Mouse (Mus musculus): ENCODE results near the gene Yif1a. TPM values are rescaled to one million over a fixed set of nuclear protein-coding genes. Genes with fewer than 3 reads are reported as not detected.

The Yif1a gene
- polyA plus RNA-seq, 1 experiment from 2014 or later, result 94.5 TPM

- Histone ChIP-seq H3K4me2 (replicated peaks) (peak overlapping the region; percentile 47), H3K27ac (no peak overlapping the region), H3K4me1 (peaks cover 28% of the 10 kb centered on the region), H3K9ac (0 out of 2 replicates have a peak overlapping the region, but pooled peaks have one; percentile 50), H3K27me3 (peaks cover 63% of the 10 kb centered on the region), H3K36me3 (peaks cover 32% of the 10 kb centered on the region), H3K4me3 (peak overlapping the region; percentile 24; the same call in 1 of the 2 replicates), H3K9me3 (no peaks in the 10 kb centered on the region)
- no peak for ATAC-seq (ENCODE audit: low FRiP score, low read depth)
- WGBS, result 39% methylated on average over 3 of the region's 3 CpGs
Observed at GRCm38 (mm10) chr19:5051515-5051914, 36.8 kb upstream of the Yif1a start.

GRCm38 (mm10) chr19:5052166-5052822, 36.0 kb upstream of the Yif1a start:
- 27% methylated on average over 25 of the region's 25 CpGs for WGBS
- ATAC-seq (ENCODE audit: low FRiP score, low read depth), result no peak
- Histone ChIP-seq H3K4me2 (replicated peaks) (peak overlapping the region; percentile 23; the same call in 1 of the 2 replicates), H3K27ac (no peak overlapping the region), H3K9ac (no peak overlapping the region), H3K4me3 (no peak overlapping the region), H3K9me3 (no peaks in the 10 kb centered on the region), H3K4me1 (peaks cover 31% of the 10 kb centered on the region), H3K36me3 (peaks cover 24% of the 10 kb centered on the region), H3K27me3 (peaks cover 63% of the 10 kb centered on the region)

GRCm38 (mm10) chr19:5052853-5053252, 35.5 kb upstream of the Yif1a start:
- no peaks in the 10 kb centered on the region for H3K9me3 ChIP-seq
- H3K9ac ChIP-seq, result no peak overlapping the region
- peaks cover 18% of the 10 kb centered on the region for H3K36me3 ChIP-seq
- H3K27ac ChIP-seq, result no peak overlapping the region
- 56% methylated on average over 17 of the region's 17 CpGs for WGBS
- no peak overlapping the region for H3K4me3 ChIP-seq
- H3K4me2 ChIP-seq (replicated peaks), result no peak overlapping the region
- H3K4me1 ChIP-seq, result peaks cover 32% of the 10 kb centered on the region
- H3K27me3 ChIP-seq, result peaks cover 63% of the 10 kb centered on the region
- no peak for ATAC-seq (ENCODE audit: low FRiP score, low read depth)

- Histone ChIP-seq H3K27ac (no peak overlapping the region), H3K27me3 (peaks cover 63% of the 10 kb centered on the region), H3K4me2 (replicated peaks) (no peak overlapping the region), H3K4me1 (peaks cover 42% of the 10 kb centered on the region), H3K4me3 (no peak overlapping the region), H3K9ac (no peak overlapping the region), H3K36me3 (peaks cover 8% of the 10 kb centered on the region), H3K9me3 (no peaks in the 10 kb centered on the region)
- WGBS, result 19% methylated on average over 9 of the region's 9 CpGs
- no peak for ATAC-seq (ENCODE audit: low FRiP score, low read depth)
Observed at GRCm38 (mm10) chr19:5053909-5054308, 34.4 kb upstream of the Yif1a start.

GRCm38 (mm10) chr19:5056251-5056650, 32.1 kb upstream of the Yif1a start:
- ATAC-seq (ENCODE audit: low FRiP score, low read depth), result no peak
- H3K27me3 ChIP-seq, result peaks cover 43% of the 10 kb centered on the region
- H3K9ac ChIP-seq, result no peak overlapping the region
- no peaks in the 10 kb centered on the region for H3K9me3 ChIP-seq
- no peak overlapping the region for H3K4me3 ChIP-seq
- peaks cover 47% of the 10 kb centered on the region for H3K4me1 ChIP-seq
- no peak overlapping the region for H3K27ac ChIP-seq
- H3K36me3 ChIP-seq, result no peaks in the 10 kb centered on the region
- H3K4me2 ChIP-seq (replicated peaks), result peak overlapping the region; percentile 25; the same call in 1 of the 2 replicates
- 8% methylated on average over 6 of the region's 6 CpGs for WGBS

- no peak for ATAC-seq (ENCODE audit: low FRiP score, low read depth)
Observed at GRCm38 (mm10) chr19:5057876-5058775, 30.2 kb upstream of the Yif1a start.

GRCm38 (mm10) chr19:5058801-5059771, 29.3 kb upstream of the Yif1a start:
- Histone ChIP-seq H3K9ac (peak overlapping the region; percentile 32), H3K27ac (no peak overlapping the region; the same call in 1 of the 2 replicates), H3K4me2 (replicated peaks) (0 out of 2 replicates have a peak overlapping the region, but pooled peaks have one; percentile 9)

More at GRCm38 (mm10) chr19:5057876-5058775, 30.2 kb upstream of the Yif1a start:
- H3K27me3 ChIP-seq, result peaks cover 24% of the 10 kb centered on the region
- H3K36me3 ChIP-seq, result no peaks in the 10 kb centered on the region
- H3K9ac ChIP-seq, result peak overlapping the region; percentile 32; the same call in 1 of the 2 replicates
- peaks cover 43% of the 10 kb centered on the region for H3K4me1 ChIP-seq
- H3K4me2 ChIP-seq (replicated peaks), result no peak overlapping the region
- WGBS, result 26% methylated on average over 16 of the region's 16 CpGs
- H3K9me3 ChIP-seq, result no peaks in the 10 kb centered on the region
- H3K27ac ChIP-seq, result no peak overlapping the region; the same call in 1 of the 2 replicates
- no peak overlapping the region for H3K4me3 ChIP-seq

GRCm38 (mm10) chr19:5060365-5061330, 27.7 kb upstream of the Yif1a start:
- peak; percentile 39; the same call in 1 of the 2 replicates for ATAC-seq (ENCODE audit: low FRiP score, low read depth)
- H3K4me2 ChIP-seq (replicated peaks), result no peak overlapping the region
- 26% methylated on average over 5 of the region's 5 CpGs for WGBS
- H3K36me3 ChIP-seq, result no peaks in the 10 kb centered on the region
- H3K9ac ChIP-seq, result no peak overlapping the region
- H3K27me3 ChIP-seq, result no peaks in the 10 kb centered on the region
- no peak overlapping the region for H3K4me3 ChIP-seq
- no peaks in the 10 kb centered on the region for H3K9me3 ChIP-seq
- peaks cover 51% of the 10 kb centered on the region for H3K4me1 ChIP-seq
- H3K27ac ChIP-seq, result peak overlapping the region; percentile 44; the same call in 1 of the 2 replicates

More at GRCm38 (mm10) chr19:5058801-5059771, 29.3 kb upstream of the Yif1a start:
- H3K4me1 ChIP-seq, result peaks cover 43% of the 10 kb centered on the region
- 19% methylated on average over 10 of the region's 10 CpGs for WGBS
- H3K9me3 ChIP-seq, result no peaks in the 10 kb centered on the region
- no peak for ATAC-seq (ENCODE audit: low FRiP score, low read depth)
- H3K36me3 ChIP-seq, result no peaks in the 10 kb centered on the region
- peaks cover 15% of the 10 kb centered on the region for H3K27me3 ChIP-seq
- H3K4me3 ChIP-seq, result no peak overlapping the region

- H3K4me1 ChIP-seq, result peaks cover 51% of the 10 kb centered on the region
- no peak overlapping the region for H3K27ac ChIP-seq
Observed at GRCm38 (mm10) chr19:5062041-5062440, 26.3 kb upstream of the Yif1a start.

GRCm38 (mm10) chr19:5062446-5062845, 25.9 kb upstream of the Yif1a start:
- Histone ChIP-seq H3K27ac (no peak overlapping the region), H3K4me2 (replicated peaks) (no peak overlapping the region), H3K27me3 (no peaks in the 10 kb centered on the region), H3K36me3 (no peaks in the 10 kb centered on the region), H3K9ac (no peak overlapping the region), H3K9me3 (no peaks in the 10 kb centered on the region), H3K4me3 (no peak overlapping the region), H3K4me1 (peaks cover 56% of the 10 kb centered on the region)
- 46% methylated on average over 6 of the region's 6 CpGs for WGBS
- no peak for ATAC-seq (ENCODE audit: low FRiP score, low read depth)

More at GRCm38 (mm10) chr19:5062041-5062440, 26.3 kb upstream of the Yif1a start:
- ATAC-seq (ENCODE audit: low FRiP score, low read depth), result no peak
- Histone ChIP-seq H3K4me2 (replicated peaks) (no peak overlapping the region), H3K9ac (no peak overlapping the region), H3K36me3 (no peaks in the 10 kb centered on the region), H3K9me3 (no peaks in the 10 kb centered on the region), H3K4me3 (no peak overlapping the region), H3K27me3 (no peaks in the 10 kb centered on the region)
- WGBS, result 88% methylated on average over 5 of the region's 5 CpGs

Measured in limb, embryonic 13.5 days (tissue).